Mouse (Mus musculus) liver, adult 2 months (tissue): ENCODE measurements around the gene Pepd. TPM values are rescaled to one million over a fixed set of nuclear protein-coding genes. Genes with fewer than 3 reads are reported as not detected.
A peak's percentile ranks its signal among the peaks of the same experiment; 100 is the strongest.

ENCODE experiments used
- DNase-seq: peaks from one replicate; pipeline ENCODE4 v3.0.0-alpha.2; 2011; ENCODE audit warnings: low read depth, low spot score; ENCODE audit errors: extremely low read depth
- H3K27ac ChIP-seq: fragments of 200-500 bp; replicated peaks from 2 replicates; pipeline ENCODE4 v1.5.1; 2012; ENCODE audit warnings: low read depth, mild to moderate bottlenecking, control low read depth, inconsistent platforms, low read length; ENCODE audit not compliant: insufficient read depth
- H3K27me3 ChIP-seq: fragments of 200-500 bp; 2 replicates; pipeline ENCODE4 v1.6.1; 2012; ENCODE audit warnings: mild to moderate bottlenecking, moderate library complexity, low read length, inconsistent platforms; ENCODE audit not compliant: control insufficient read depth, insufficient read depth
- H3K36me3 ChIP-seq: fragments of 200-500 bp; 2 replicates; pipeline ENCODE4 v1.6.1; 2012; ENCODE audit warnings: low read length, inconsistent platforms; ENCODE audit not compliant: control insufficient read depth, insufficient read depth
- H3K4me1 ChIP-seq: fragments of 200-500 bp; 2 replicates; pipeline ENCODE4 v1.6.1; 2011; ENCODE audit warnings: low read length; ENCODE audit not compliant: control insufficient read depth, insufficient read depth
- H3K4me3 ChIP-seq: fragments of 200-500 bp; 2 replicates; pipeline ENCODE4 v1.5.1; 2011; ENCODE audit warnings: low read depth, mild to moderate bottlenecking, control low read depth, low read length, moderate library complexity; ENCODE audit not compliant: insufficient read depth
- H3K79me2 ChIP-seq: fragments of 200-500 bp; 2 replicates; pipeline ENCODE4 v1.6.1; 2012; ENCODE audit warnings: inconsistent platforms, mild to moderate bottlenecking, low read length, moderate library complexity; ENCODE audit not compliant: control insufficient read depth, insufficient read depth
- H3K9ac ChIP-seq: fragments of 200-500 bp; 2 replicates; pipeline ENCODE4 v1.6.1; 2012; ENCODE audit warnings: low read depth, mild to moderate bottlenecking, control low read depth, inconsistent platforms, low read length
- CTCF ChIP-seq: fragments of 200-500 bp; IDR thresholded peaks from 2 replicates; pipeline ENCODE4 v1.5.1; 2011; ENCODE audit warnings: low read depth, low read length, control low read depth
- POLR2A ChIP-seq: fragments of 200-500 bp; IDR thresholded peaks from 2 replicates; pipeline ENCODE4 v1.6.1; 2011; ENCODE audit warnings: low read length, control low read depth; ENCODE audit not compliant: insufficient read depth; ENCODE audit errors: extremely low read depth
- WGBS: fragments of 180-500 bp; shearing (Covaris S2); methylation state at CpG from one replicate; pipeline ENCODE4 v1.1.7; 2018; 5-methylcytosine and 5-hydroxymethylcytosine counted together
- polyA plus RNA-seq: library from polyadenylated mRNA; depleted of rRNA; stranded (reverse); fragments of >200 nt; gene quantifications from 2 replicates; pipeline ENCODE4 v1.2.3, GENCODE M21; 2012
- total RNA-seq: library from RNA; depleted of rRNA; stranded (reverse); fragments of >200 nt; gene quantifications from 2 replicates; pipeline ENCODE4 v1.2.3, GENCODE M21; 2014

Gene Pepd
- total and polyA plus RNA-seq, 2 experiments = 71.9 to 76.2 TPM

DNA sequence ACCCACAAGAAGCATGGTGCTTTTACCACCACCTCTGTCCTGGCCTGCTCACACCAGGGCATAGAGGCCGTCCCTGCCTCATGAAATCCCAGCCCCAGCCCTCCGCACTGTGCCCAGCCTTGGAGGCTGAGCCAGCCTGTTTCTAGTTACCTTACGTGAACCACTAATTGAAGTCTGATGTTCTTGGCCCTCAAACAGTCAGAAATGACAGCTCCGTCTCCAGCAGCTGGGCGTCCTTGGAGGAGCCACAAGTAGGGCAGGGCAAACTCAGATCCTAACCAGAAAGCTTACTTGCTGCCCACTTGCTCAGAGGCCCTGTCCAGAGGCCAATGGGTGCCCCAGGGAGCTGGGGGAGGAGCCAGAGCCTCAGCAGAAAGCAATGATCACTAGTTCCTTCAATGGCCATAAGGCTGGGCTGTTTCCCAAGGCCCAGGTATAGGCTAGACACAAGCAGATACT is 130.6 kb downstream of the Pepd start:
- Histone ChIP-seq H3K27ac (no peak overlapping the region), H3K4me3 (no peak overlapping the region), H3K9ac (no peak overlapping the region), H3K79me2 (peaks cover 4% of the 10 kb centered on the region; the same call in 1 of the 2 replicates), H3K36me3 (peaks cover 29% of the 10 kb centered on the region), H3K27me3 (no peaks in the 10 kb centered on the region), H3K4me1 (peaks cover 10% of the 10 kb centered on the region; the same call in 1 of the 2 replicates)
- TF ChIP-seq POLR2A (no peak), CTCF (no peak)
- WGBS = 86% methylated on average over 5 of the region's 5 CpGs
- no peak for DNase-seq

DNA sequence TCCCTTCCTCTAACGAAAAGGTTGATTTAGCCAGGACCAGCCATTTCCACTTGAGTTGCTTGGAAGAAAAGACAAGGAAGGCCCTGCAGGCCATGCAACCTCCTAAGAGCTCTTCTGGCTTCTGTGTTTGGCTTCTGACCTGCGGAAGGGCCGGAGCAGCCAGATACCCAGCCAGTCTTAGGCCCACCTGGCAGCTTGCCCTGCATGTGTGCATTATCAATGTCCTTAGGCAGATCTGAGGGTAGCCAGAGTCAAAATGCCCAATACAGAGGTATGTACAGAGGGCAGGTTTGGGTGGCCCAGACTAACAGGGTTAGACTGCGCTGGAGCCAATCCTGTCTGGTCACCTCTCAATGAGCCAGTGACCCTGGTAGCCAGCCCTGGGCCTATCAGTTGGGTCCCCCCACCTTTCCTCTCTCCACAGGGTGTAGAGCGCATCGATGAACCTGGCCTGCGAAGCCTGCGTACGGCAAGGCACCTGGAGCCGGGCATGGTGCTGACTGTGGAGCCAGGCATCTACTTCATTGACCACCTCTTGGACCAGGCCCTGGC is 131.2 kb downstream of the Pepd start:
- no peak overlapping the region for H3K9ac ChIP-seq
- H3K4me1 ChIP-seq = peaks cover 10% of the 10 kb centered on the region; the same call in 1 of the 2 replicates
- H3K27me3 ChIP-seq = no peaks in the 10 kb centered on the region
- 94% methylated on average over 10 of the region's 10 CpGs for WGBS
- DNase-seq = no peak
- TF ChIP-seq POLR2A (no peak), CTCF (no peak)
- peaks cover 29% of the 10 kb centered on the region for H3K36me3 ChIP-seq
- no peak overlapping the region for H3K27ac ChIP-seq
- H3K4me3 ChIP-seq = no peak overlapping the region
- peaks cover 5% of the 10 kb centered on the region; the same call in 1 of the 2 replicates for H3K79me2 ChIP-seq

DNA sequence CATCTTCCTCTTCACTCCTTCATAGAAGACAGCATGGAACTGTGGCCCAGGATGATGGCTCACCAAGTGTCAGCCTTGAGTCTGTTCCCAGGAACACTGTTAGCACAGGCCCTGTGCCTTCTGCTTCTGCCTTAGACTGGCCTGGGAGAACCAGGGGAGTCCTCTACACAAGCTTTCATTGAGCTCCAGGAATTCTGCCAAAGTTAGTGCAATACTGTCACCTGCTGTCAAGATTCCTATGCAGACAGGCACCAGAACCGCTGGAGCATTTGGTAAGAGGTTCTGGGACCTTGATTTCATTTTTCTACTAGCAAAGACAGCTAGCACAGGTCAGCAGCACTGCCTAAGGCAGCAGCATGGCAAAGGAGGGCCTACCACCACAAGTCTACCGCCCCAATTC is 132.5 kb downstream of the Pepd start:
- peaks cover 36% of the 10 kb centered on the region for H3K36me3 ChIP-seq
- H3K9ac ChIP-seq = no peak overlapping the region
- peaks cover 18% of the 10 kb centered on the region for H3K4me1 ChIP-seq
- H3K27me3 ChIP-seq = no peaks in the 10 kb centered on the region
- 56% methylated on average over 2 of the region's 2 CpGs for WGBS
- DNase-seq = peak; percentile 31
- TF ChIP-seq POLR2A (no peak), CTCF (no peak)
- no peak overlapping the region for H3K4me3 ChIP-seq
- no peak overlapping the region for H3K27ac ChIP-seq
- peaks cover 5% of the 10 kb centered on the region; the same call in 1 of the 2 replicates for H3K79me2 ChIP-seq

DNA sequence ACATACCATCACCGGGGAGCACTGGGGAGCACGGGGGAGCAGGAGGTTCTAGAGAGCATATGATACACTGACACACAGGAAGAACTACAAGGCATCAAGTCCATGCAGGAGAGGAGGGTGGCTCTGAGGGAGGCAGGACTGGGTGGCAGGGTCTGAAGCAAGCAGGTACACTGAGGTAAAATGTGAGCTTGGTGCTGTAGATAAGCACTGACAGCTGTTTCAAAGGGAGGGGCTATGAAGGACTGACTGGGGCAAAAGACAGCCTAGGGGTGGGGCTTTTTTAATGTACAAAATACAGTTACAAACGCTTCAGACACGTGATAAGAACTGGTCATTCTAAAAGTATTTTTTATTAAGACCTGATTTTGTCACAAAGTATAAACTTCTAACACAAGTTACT is 133.9 kb downstream of the Pepd start:
- WGBS = 82% methylated on average over 4 of the region's 4 CpGs
- Histone ChIP-seq H3K4me1 (peaks cover 20% of the 10 kb centered on the region), H3K9ac (no peak overlapping the region), H3K27ac (no peak overlapping the region), H3K4me3 (no peak overlapping the region), H3K36me3 (peaks cover 43% of the 10 kb centered on the region), H3K79me2 (peaks cover 7% of the 10 kb centered on the region; the same call in 1 of the 2 replicates), H3K27me3 (no peaks in the 10 kb centered on the region)
- no peak for DNase-seq
- TF ChIP-seq CTCF (no peak), POLR2A (no peak)

DNA sequence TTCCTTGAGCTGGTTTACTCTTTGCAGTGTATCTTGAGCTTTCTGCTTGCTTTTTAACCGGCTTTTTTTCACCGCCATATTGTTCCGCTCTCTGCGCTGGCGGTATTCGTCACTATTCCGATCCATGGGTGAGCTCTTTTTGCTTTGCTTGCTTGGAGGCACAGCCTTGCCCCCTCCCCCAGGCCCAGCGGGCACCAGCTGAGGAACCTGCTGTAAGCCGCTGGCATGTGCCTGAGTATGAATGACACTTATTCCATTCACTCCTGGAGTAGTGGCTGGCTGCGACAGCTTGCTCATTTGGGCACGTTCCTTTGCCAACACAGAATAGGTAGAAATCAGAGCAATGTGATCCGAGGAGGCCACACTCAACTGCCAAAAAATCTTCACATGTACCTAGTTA is 138.4 kb downstream of the Pepd start:
- Histone ChIP-seq H3K79me2 (peaks cover 32% of the 10 kb centered on the region; the same call in 1 of the 2 replicates), H3K4me3 (no peak overlapping the region), H3K27ac (no peak overlapping the region), H3K4me1 (peaks cover 28% of the 10 kb centered on the region), H3K36me3 (peaks cover 28% of the 10 kb centered on the region), H3K27me3 (no peaks in the 10 kb centered on the region), H3K9ac (no peak overlapping the region)
- 86% methylated on average over 12 of the region's 12 CpGs for WGBS
- TF ChIP-seq POLR2A = no peak
- TF ChIP-seq CTCF = no peak
- DNase-seq = no peak

DNA sequence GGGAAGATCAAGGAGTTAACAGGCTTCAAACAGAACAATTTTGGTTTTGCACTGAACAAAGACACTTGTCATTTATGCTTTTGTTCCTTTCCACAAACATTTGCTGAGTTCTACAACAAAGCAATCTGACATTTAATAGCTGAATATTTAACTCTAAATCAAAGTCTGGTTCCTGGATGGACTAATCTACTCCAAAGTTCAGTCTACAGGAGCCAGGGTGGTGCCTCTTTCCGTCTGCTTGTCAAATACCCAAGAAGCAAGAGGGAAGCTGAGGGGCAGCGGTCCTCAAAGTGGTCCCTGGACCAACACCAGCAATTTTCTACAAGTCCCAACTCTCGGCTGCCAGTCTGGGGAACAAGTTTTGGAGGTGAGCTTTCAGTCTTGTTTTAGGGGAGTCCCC is 141.0 kb downstream of the Pepd start:
- peak overlapping the region; percentile 64 for H3K9ac ChIP-seq
- 40% methylated on average over 3 of the region's 3 CpGs for WGBS
- TF ChIP-seq POLR2A (no peak), CTCF (no peak)
- peaks cover 34% of the 10 kb centered on the region; the same call in 1 of the 2 replicates for H3K79me2 ChIP-seq
- H3K4me3 ChIP-seq = no peak overlapping the region
- peak; percentile 65 for DNase-seq
- no peaks in the 10 kb centered on the region for H3K27me3 ChIP-seq
- H3K4me1 ChIP-seq = peaks cover 31% of the 10 kb centered on the region
- H3K36me3 ChIP-seq = peaks cover 14% of the 10 kb centered on the region
- peak overlapping the region; percentile 62 for H3K27ac ChIP-seq
